Mouse (Mus musculus): ENCODE results near the gene Tunar.

The Tunar gene

DNA sequence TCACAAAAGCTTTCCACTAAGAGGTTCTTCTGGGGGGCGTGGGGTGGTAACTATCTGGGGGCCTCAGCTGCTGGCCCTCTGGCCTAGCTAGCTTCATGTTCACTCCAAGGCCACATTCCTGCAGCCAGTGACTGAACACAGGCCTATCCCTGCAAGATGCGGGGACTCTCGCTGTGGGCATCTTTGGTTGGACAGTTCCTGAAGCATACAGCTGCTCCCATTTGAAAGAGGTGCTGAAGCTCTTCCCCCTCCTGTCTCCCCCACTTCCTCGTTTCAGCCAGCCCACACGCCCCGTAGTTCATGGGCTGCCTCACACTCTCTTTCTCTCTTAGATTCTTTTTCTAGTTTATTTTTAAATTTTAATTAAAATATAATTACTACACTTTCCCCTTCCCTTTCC lies 72.3 kb downstream of the Tunar start:
- no peak for DNase-seq

DNA sequence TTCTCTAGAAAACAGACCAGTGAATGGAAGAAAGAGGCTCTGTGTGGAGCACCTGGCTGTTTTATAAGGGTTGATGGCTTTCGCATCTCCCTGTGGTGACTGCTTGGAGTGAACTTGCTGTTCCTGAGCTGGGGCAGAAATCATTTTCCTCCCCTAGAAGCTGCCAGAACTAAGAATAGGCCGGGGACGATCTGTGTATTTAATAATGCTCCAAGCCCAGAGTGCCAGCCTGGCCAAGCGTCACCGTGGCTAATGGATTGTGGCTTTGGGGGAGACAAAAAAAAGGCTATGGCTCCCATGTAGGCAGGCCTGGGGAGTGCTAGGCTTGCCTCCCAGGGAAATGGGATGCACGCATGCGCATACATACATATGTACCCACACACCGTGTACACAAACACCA lies 80.2 kb downstream of the Tunar start:
- no peak for DNase-seq

- DNase-seq, result no peak
Measured at GRCm38 (mm10) chr12:105420476-105420875, 86.8 kb downstream of the Tunar start.

- no peak for DNase-seq
Measured at GRCm38 (mm10) chr12:105426541-105426940, 92.9 kb downstream of the Tunar start.

DNA sequence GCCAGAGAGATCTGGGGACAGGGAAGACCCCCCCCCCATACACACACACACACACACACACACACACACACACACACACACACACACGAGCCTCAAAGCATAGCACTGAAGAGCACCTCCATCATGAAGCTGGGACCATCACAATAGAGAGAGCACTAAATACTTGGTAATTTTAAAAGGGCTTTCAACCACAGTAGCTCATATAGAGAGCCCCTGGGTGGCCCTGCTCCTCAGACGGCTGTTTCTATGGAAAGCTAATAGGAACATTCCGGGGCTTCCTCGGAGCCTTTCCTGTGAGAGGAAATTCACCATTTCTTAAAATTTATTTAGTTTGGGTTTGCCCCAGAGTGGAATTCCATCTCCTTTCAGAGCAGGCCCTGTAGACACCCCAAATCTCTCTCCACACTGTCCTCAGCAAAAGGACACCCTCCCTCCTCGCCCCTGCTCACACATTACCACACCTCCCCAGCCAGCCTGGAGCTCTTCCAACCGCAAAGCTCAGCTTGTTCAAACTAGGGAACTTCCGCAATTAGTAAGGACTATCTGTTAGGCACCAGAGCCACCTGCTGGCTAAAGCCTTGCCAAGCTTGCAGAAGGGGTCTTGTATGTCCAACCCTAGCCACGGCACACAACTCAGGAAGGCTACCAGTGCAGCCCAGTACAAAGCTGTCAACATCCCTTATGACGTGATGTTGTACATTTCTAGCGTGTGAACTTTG lies 93.5 kb downstream of the Tunar start:
- peak in 1 of 2 experiments; percentile 5 for DNase-seq

- DNase-seq, result no peak
Measured at GRCm38 (mm10) chr12:105431872-105432271, 98.2 kb downstream of the Tunar start.

GRCm38 (mm10) chr12:105432807-105433206 lies 99.1 kb downstream of the Tunar start:
- DNase-seq, result no peak
